Mouse (Mus musculus) embryonic facial prominence, embryonic 12.5 days (tissue): ENCODE measurements around the gene Med23. TPM values are rescaled to one million over a fixed set of nuclear protein-coding genes. Genes with fewer than 3 reads are reported as not detected.

Source experiments
- ATAC-seq: fragments of 200-750 bp; cut with Nextera tagmentation; 2 replicates; pipeline ENCODE4 v1.8.0; 2017; ENCODE audit not compliant: insufficient number of reproducible peaks, insufficient read depth, low FRiP score, low TSS enrichment
- H3K27ac ChIP-seq: fragments of 300-500 bp; sonication (generic); 2 replicates; pipeline ENCODE4 v1.5.1; 2016; ENCODE audit warnings: mild to moderate bottlenecking
- H3K27me3 ChIP-seq: fragments of 300-500 bp; sonication (generic); 2 replicates; pipeline ENCODE4 v1.6.1; 2016; ENCODE audit warnings: mild to moderate bottlenecking, moderate library complexity
- H3K36me3 ChIP-seq: fragments of 300-500 bp; sonication (generic); 2 replicates; pipeline ENCODE4 v1.6.1; 2016; ENCODE audit warnings: mild to moderate bottlenecking
- H3K4me1 ChIP-seq: fragments of 300-500 bp; sonication (generic); 2 replicates; pipeline ENCODE4 v1.6.1; 2016
- H3K4me2 ChIP-seq: fragments of 300-500 bp; sonication (generic); replicated peaks from 2 replicates; pipeline ENCODE4 v1.6.1; 2016; ENCODE audit warnings: mild to moderate bottlenecking, moderate library complexity
- H3K4me3 ChIP-seq: fragments of 300-500 bp; sonication (generic); 2 replicates; pipeline ENCODE4 v1.5.1; 2016; ENCODE audit warnings: mild to moderate bottlenecking
- H3K9ac ChIP-seq: fragments of 300-500 bp; sonication (generic); 2 replicates; pipeline ENCODE4 v1.6.1; 2016; ENCODE audit warnings: mild to moderate bottlenecking, moderate library complexity
- H3K9me3 ChIP-seq: fragments of 300-500 bp; sonication (generic); 2 replicates; pipeline ENCODE4 v1.6.1; 2016; ENCODE audit warnings: mild to moderate bottlenecking, moderate library complexity
- WGBS: fragments of 180-500 bp; shearing (Covaris S2); methylation state at CpG from one replicate; pipeline ENCODE4 v1.1.7; 2016; 5-methylcytosine and 5-hydroxymethylcytosine counted together
- polyA plus RNA-seq: library from polyadenylated mRNA; unstranded; fragments of >200 nt; fragmentation: Nextera tagmentation; extraction: Ambion mirVana; gene quantifications from 2 replicates; pipeline ENCODE4 v1.2.1, GENCODE M21; 2016

The Med23 gene
- polyA plus RNA-seq, 1 experiment from 2014 or later: 38.9 TPM

DNA sequence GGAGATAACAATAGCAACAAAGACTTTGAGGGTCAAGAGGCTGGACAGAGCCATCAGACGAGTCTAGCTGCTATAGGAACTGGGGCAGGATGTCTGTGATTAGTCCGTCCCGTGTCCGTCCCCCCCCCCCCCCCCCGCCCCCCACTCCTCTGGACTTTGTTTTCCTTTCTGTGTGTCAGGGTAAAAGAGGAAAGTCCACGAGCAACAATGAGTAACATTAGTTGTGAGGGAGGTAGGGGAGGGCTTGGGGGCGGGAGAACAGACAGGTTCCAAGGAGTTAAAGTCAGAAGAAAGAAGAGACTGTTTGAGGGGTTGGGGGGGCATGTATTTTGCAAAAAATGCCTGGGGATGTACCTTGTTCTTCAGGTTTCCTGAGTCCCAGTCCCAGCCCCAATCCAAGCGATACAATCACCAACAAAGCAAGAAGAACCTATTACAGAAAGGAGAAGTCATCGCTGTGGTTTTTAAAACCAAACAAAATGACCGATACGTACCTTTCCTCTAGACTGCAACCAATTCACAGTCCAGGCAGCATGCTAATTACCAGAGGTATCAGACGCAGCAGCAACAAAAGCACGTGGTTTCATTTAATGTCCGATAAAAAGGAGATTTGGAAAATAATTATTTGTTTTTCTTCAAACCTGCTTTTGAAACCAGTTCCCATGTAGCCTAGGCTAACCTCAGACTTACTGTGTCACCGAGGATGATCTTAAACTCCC lies 38.2 kb upstream of the Med23 start:
- H3K4me1 ChIP-seq: peaks cover 16% of the 10 kb centered on the region; the same call in 1 of the 2 replicates
- H3K4me2 ChIP-seq: no peak overlapping the region
- H3K4me3 ChIP-seq: no peak overlapping the region
- no peaks in the 10 kb centered on the region for H3K27me3 ChIP-seq
- H3K9me3 ChIP-seq: no peaks in the 10 kb centered on the region
- no peak for ATAC-seq
- H3K27ac ChIP-seq: no peak overlapping the region
- 62% methylated on average over 14 of the region's 15 CpGs for WGBS
- H3K9ac ChIP-seq: no peak overlapping the region
- H3K36me3 ChIP-seq: no peaks in the 10 kb centered on the region

DNA sequence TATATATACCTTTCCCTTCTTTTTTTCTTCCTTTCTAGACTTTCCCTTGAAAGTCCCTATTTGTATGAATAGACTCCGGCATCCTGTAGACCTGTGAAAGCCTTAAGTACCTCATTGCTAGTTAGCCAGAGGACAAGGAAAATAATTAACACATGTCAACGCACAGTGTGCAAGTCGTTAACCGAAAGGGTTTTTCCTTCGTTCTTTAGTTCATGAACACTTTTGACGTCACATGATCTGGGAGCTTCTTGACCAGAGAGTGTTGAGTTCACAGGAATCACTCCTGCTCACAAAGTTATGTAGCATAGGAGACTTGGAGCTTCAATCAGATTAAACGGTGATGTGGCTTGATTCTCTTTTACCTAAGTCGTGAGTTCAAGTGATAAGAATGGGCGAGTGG lies 37.5 kb upstream of the Med23 start:
- WGBS: 88% methylated on average over 9 of the region's 9 CpGs
- H3K9ac ChIP-seq: no peak overlapping the region
- no peaks in the 10 kb centered on the region for H3K36me3 ChIP-seq
- H3K9me3 ChIP-seq: no peaks in the 10 kb centered on the region
- H3K27me3 ChIP-seq: no peaks in the 10 kb centered on the region
- H3K4me3 ChIP-seq: no peak overlapping the region
- peaks cover 16% of the 10 kb centered on the region; the same call in 1 of the 2 replicates for H3K4me1 ChIP-seq
- no peak overlapping the region for H3K27ac ChIP-seq
- no peak overlapping the region for H3K4me2 ChIP-seq
- ATAC-seq: no peak

GRCm38 (mm10) chr10:24834634-24835371 lies 35.0 kb upstream of the Med23 start:
- H3K27ac ChIP-seq: peak overlapping the region; percentile 19; the same call in 1 of the 2 replicates
- H3K9ac ChIP-seq: no peak overlapping the region
- H3K4me1 ChIP-seq: peaks cover 16% of the 10 kb centered on the region; the same call in 1 of the 2 replicates
- H3K4me3 ChIP-seq: peak overlapping the region; percentile 19
- peak overlapping the region; percentile 46 for H3K4me2 ChIP-seq
- ATAC-seq: no peak
- no peaks in the 10 kb centered on the region for H3K9me3 ChIP-seq
- H3K27me3 ChIP-seq: no peaks in the 10 kb centered on the region
- WGBS: 3% methylated on average over 4 of the region's 4 CpGs
- H3K36me3 ChIP-seq: no peaks in the 10 kb centered on the region

DNA sequence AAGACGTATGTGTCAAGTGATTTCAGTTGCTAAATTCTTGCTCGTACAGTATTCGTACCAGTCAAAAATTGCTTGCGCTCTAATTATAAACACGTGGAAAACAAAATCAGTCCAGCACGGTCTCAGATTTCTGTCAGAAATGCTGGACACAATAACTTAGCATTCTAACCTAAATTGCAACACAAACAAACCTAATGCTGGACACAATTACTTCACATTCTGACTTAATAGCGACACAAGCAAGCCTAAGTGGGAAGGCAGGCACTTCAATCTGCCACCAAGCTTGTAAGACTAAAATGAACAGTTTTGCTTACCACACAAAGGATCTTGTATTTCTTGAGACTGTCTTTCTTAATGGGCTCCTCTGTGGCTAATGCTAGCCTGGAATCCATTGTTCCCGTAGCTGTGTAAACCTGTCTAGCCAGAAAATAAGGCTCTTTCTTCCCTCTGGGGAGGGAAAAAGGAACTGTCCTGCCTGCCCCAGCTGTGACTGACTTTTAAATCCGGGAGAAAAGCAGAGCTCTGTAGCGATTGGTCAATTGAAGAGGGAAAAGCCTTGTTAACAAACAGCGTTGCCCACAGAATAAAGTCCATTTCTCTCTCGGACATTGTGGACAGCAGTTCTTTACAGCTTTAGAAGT lies 34.0 kb upstream of the Med23 start:
- peaks cover 16% of the 10 kb centered on the region; the same call in 1 of the 2 replicates for H3K4me1 ChIP-seq
- 0 out of 2 replicates have a peak, but pooled peaks have one; percentile 64 for ATAC-seq
- H3K27me3 ChIP-seq: no peaks in the 10 kb centered on the region
- H3K36me3 ChIP-seq: no peaks in the 10 kb centered on the region
- WGBS: 3% methylated on average over 12 of the region's 12 CpGs
- H3K9me3 ChIP-seq: no peaks in the 10 kb centered on the region
- peak overlapping the region; percentile 19 for H3K4me3 ChIP-seq
- H3K27ac ChIP-seq: peak overlapping the region; percentile 54
- H3K4me2 ChIP-seq: peak overlapping the region; percentile 46
- H3K9ac ChIP-seq: peak overlapping the region; percentile 29

GRCm38 (mm10) chr10:24836366-24837038 lies 33.3 kb upstream of the Med23 start:
- Histone ChIP-seq H3K9me3 (no peaks in the 10 kb centered on the region), H3K4me1 (peaks cover 16% of the 10 kb centered on the region; the same call in 1 of the 2 replicates), H3K4me3 (no peak overlapping the region), H3K9ac (no peak overlapping the region), H3K27me3 (no peaks in the 10 kb centered on the region), H3K27ac (no peak overlapping the region), H3K36me3 (no peaks in the 10 kb centered on the region), H3K4me2 (peak overlapping the region; percentile 46)
- peak; percentile 10; the same call in 1 of the 2 replicates for ATAC-seq
- 31% methylated on average over 4 of the region's 4 CpGs for WGBS

DNA sequence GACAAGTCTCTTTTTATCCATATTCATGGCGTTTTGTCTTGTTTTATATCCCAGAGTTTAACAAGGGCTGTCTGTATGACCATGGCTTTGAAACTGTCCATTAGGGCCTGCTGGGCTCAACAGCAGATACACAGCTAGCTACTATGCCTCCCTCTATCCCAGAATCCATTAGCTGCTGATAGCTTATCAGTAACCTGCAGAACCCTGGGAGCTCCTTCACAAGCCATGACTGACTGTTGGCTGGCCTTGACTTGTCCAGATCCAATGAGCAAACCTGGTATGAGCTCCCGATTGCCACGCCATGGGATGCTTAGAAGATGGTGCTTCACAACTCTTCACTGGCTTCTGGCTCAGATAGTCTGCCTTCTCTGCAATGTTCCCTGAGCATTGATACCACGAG lies 29.0 kb upstream of the Med23 start:
- H3K4me1 ChIP-seq: 0 out of 2 replicates have a peak, but pooled peaks cover 5% of the 10 kb centered on the region
- H3K36me3 ChIP-seq: no peaks in the 10 kb centered on the region
- no peaks in the 10 kb centered on the region for H3K27me3 ChIP-seq
- no peak overlapping the region for H3K4me3 ChIP-seq
- ATAC-seq: no peak
- H3K9ac ChIP-seq: no peak overlapping the region
- WGBS: 86% methylated on average over 4 of the region's 4 CpGs
- H3K4me2 ChIP-seq: no peak overlapping the region
- H3K27ac ChIP-seq: no peak overlapping the region
- no peaks in the 10 kb centered on the region for H3K9me3 ChIP-seq

DNA sequence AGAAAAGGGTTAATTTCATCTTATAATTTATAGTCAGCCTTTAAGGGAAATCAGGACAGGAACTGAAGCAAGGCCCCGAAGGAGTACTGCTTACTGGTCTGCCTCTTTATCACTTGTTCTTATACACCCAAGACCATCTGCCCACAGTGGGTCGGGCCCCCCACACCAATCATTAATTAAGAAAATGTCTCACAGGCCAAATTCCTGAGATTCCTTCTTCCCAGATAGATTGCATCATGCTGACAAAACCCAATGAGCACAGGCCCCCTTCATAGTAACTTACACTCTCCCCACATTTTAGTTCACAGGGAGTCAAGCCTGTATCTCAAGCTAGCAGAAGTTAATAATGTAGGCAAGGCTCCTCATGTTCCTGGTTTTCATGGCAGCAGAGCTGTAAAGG lies 27.8 kb upstream of the Med23 start:
- Histone ChIP-seq H3K36me3 (no peaks in the 10 kb centered on the region), H3K9me3 (no peaks in the 10 kb centered on the region), H3K4me2 (no peak overlapping the region), H3K9ac (no peak overlapping the region), H3K4me3 (no peak overlapping the region), H3K27ac (no peak overlapping the region), H3K27me3 (no peaks in the 10 kb centered on the region), H3K4me1 (no peaks in the 10 kb centered on the region)
- ATAC-seq: no peak
- 34% methylated on average over 2 of the region's 2 CpGs for WGBS

- no peak for ATAC-seq
- WGBS: 62% methylated on average over 1 of the region's 1 CpGs
- Histone ChIP-seq H3K9me3 (no peaks in the 10 kb centered on the region), H3K9ac (no peak within 1 kb of the TSS), H3K4me1 (no peaks in the 10 kb centered on the region), H3K4me3 (no peak within 1 kb of the TSS), H3K4me2 (no peak within 1 kb of the TSS), H3K36me3 (no peaks in the 10 kb centered on the region), H3K27ac (no peak within 1 kb of the TSS), H3K27me3 (no peaks in the 10 kb centered on the region)
Measured at GRCm38 (mm10) chr10:24842676-24843075, 27.1 kb upstream of the Med23 start, which contains the start of gene Enpp3. Gene Enpp3 (minus strand): TSS chr10:24842823.

GRCm38 (mm10) chr10:24863146-24863545 lies 6.6 kb upstream of the Med23 start:
- H3K27me3 ChIP-seq: no peaks in the 10 kb centered on the region
- H3K9me3 ChIP-seq: no peaks in the 10 kb centered on the region
- H3K27ac ChIP-seq: no peak overlapping the region
- ATAC-seq: no peak
- H3K9ac ChIP-seq: no peak overlapping the region
- WGBS: 70% methylated on average over 2 of the region's 2 CpGs
- no peaks in the 10 kb centered on the region for H3K4me1 ChIP-seq
- H3K4me2 ChIP-seq: no peak overlapping the region
- H3K4me3 ChIP-seq: no peak overlapping the region
- H3K36me3 ChIP-seq: no peaks in the 10 kb centered on the region

- Histone ChIP-seq H3K9ac (no peak overlapping the region), H3K4me2 (no peak overlapping the region), H3K27ac (no peak overlapping the region), H3K27me3 (no peaks in the 10 kb centered on the region), H3K9me3 (no peaks in the 10 kb centered on the region), H3K36me3 (no peaks in the 10 kb centered on the region), H3K4me3 (no peak overlapping the region), H3K4me1 (no peaks in the 10 kb centered on the region)
- ATAC-seq: no peak
- 72% methylated on average over 6 of the region's 6 CpGs for WGBS
Measured at GRCm38 (mm10) chr10:24864434-24864833, 5.4 kb upstream of the Med23 start.

DNA sequence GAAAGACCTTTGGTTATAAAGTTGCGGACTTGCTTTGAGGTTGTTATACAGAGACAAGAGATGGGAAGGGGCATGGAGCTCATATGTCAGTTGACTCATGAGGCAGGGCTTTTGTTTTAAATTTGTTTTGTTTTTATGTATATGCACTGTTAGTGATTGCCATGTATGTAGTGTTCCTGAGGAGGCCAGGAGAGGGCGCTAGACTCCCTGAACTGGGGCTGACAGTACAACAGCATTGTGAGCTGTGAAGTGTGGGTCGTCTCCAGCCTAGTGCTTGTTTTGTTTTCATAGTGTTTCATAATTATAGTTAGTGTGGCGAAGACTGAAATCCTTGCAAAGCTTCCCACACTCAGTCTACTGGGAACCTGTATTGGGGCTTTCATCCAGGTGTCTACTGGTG lies 3.8 kb downstream of the Med23 start:
- H3K4me1 ChIP-seq: 0 out of 2 replicates have a peak, but pooled peaks cover 3% of the 10 kb centered on the region
- 79% methylated on average over 4 of the region's 4 CpGs for WGBS
- H3K27ac ChIP-seq: no peak overlapping the region
- H3K36me3 ChIP-seq: peaks cover 65% of the 10 kb centered on the region
- no peak for ATAC-seq
- no peak overlapping the region for H3K9ac ChIP-seq
- H3K4me2 ChIP-seq: no peak overlapping the region
- H3K9me3 ChIP-seq: no peaks in the 10 kb centered on the region
- no peak overlapping the region for H3K4me3 ChIP-seq
- no peaks in the 10 kb centered on the region for H3K27me3 ChIP-seq
